Mouse (Mus musculus) testis, adult 2 months (tissue): Measurements from ENCODE around the gene Gjc1. TPM values are rescaled to one million over a fixed set of nuclear protein-coding genes. Genes with fewer than 3 reads are reported as not detected.

Experiments
- H3K27ac ChIP-seq: fragments of 200-500 bp; 2 replicates; pipeline ENCODE4 v1.5.1; 2012; ENCODE audit warnings: low read depth, low read length; ENCODE audit not compliant: control insufficient read depth, insufficient read depth
- H3K27me3 ChIP-seq: fragments of 200-500 bp; 2 replicates; pipeline ENCODE4 v1.6.1; 2012; ENCODE audit warnings: mild to moderate bottlenecking, low read length, moderate library complexity; ENCODE audit not compliant: control insufficient read depth, insufficient read depth
- H3K36me3 ChIP-seq: fragments of 200-500 bp; 2 replicates; pipeline ENCODE4 v1.6.1; 2012; ENCODE audit warnings: mild to moderate bottlenecking, low read length; ENCODE audit not compliant: control insufficient read depth, insufficient read depth
- H3K4me1 ChIP-seq: fragments of 200-500 bp; 2 replicates; pipeline ENCODE4 v1.6.1; 2012; ENCODE audit warnings: low read length; ENCODE audit not compliant: control insufficient read depth, insufficient read depth
- H3K4me3 ChIP-seq: fragments of 200-500 bp; 2 replicates; pipeline ENCODE4 v1.5.1; 2012; ENCODE audit warnings: low read depth, mild to moderate bottlenecking, low read length, moderate library complexity, mixed read lengths; ENCODE audit not compliant: control insufficient read depth
- CTCF ChIP-seq: fragments of 200-500 bp; IDR thresholded peaks from 2 replicates; pipeline ENCODE4 v1.5.1; 2012; ENCODE audit warnings: low read depth, mild to moderate bottlenecking, inconsistent platforms, low read length, moderate library complexity; ENCODE audit not compliant: control insufficient read depth, insufficient read depth, insufficient replicate concordance
- POLR2A ChIP-seq: fragments of 200-500 bp; IDR thresholded peaks from 2 replicates; pipeline ENCODE4 v1.6.1; 2012; ENCODE audit warnings: low read depth, mild to moderate bottlenecking, inconsistent platforms, low read length, moderate library complexity; ENCODE audit not compliant: control insufficient read depth
- polyA plus RNA-seq: library from polyadenylated mRNA; depleted of rRNA; stranded (reverse); fragments of >200 nt; gene quantifications from 2 replicates; pipeline ENCODE4 v1.2.3, GENCODE M21; 2012

The Gjc1 gene
- polyA plus RNA-seq, 1 experiment = 9.9 TPM

GRCm38 (mm10) chr11:102774621-102775141 is 44.8 kb downstream of the Gjc1 start:
- TF ChIP-seq POLR2A = peak; percentile 36; the same call in 1 of the 2 replicates
- TF ChIP-seq CTCF = no peak
- Histone ChIP-seq H3K27ac (no peak overlapping the region), H3K4me1 (peaks cover 26% of the 10 kb centered on the region), H3K36me3 (no peaks in the 10 kb centered on the region), H3K4me3 (peak overlapping the region; percentile 60), H3K27me3 (no peaks in the 10 kb centered on the region)

- TF ChIP-seq CTCF (peak; percentile 99), POLR2A (no peak)
- no peak overlapping the region for H3K27ac ChIP-seq
- peaks cover 29% of the 10 kb centered on the region for H3K4me1 ChIP-seq
Observed at GRCm38 (mm10) chr11:102773713-102774611, 45.5 kb downstream of the Gjc1 start.

GRCm38 (mm10) chr11:102772771-102773700 is 46.5 kb downstream of the Gjc1 start:
- no peak for TF ChIP-seq CTCF
- no peak for TF ChIP-seq POLR2A
- Histone ChIP-seq H3K27ac (no peak overlapping the region), H3K36me3 (no peaks in the 10 kb centered on the region), H3K4me3 (no peak overlapping the region), H3K27me3 (no peaks in the 10 kb centered on the region), H3K4me1 (peaks cover 27% of the 10 kb centered on the region)

More at GRCm38 (mm10) chr11:102773713-102774611, 45.5 kb downstream of the Gjc1 start:
- Histone ChIP-seq H3K36me3 (no peaks in the 10 kb centered on the region), H3K4me3 (peak overlapping the region; percentile 60), H3K27me3 (no peaks in the 10 kb centered on the region)

DNA sequence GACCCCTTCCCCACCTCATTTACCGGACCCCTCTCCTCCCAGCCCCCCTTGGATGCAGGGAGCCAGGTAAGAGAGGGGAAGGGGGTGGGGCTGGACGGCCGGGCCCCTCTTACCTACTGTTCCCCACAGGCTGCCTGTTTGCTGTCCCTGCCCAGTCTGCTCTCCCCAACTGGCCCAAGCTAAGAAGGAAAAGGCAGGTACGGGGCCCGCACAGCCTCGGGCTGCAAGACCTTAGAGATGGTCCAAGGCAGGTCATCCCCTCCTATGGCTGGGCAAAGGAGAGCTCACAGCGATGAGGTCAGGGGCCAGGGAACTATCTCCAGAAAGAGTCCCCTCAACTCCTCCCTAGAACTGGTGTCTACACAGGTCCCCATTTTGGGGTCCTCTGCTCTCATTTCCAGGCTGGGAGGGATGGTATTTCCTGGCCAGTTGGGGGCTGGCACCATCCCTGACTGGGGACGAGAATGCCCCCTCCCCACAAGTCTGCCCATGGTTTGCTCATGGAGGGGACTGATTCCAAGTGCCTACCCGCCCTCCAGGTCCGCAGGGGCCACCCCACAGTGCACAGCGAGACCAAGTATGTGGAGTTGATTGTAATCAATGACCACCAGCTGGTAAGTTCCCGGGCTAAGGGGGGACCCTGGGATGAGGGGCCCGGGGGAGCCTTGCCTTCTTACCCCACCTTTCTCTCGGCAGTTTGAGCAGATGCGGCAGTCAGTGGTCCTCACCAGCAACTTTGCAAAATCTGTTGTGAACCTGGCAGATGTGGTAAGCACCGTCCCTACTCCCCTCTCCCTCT is 47.4 kb downstream of the Gjc1 start:
- no peak overlapping the region for H3K27ac ChIP-seq
- TF ChIP-seq POLR2A (no peak), CTCF (no peak)
- peaks cover 18% of the 10 kb centered on the region for H3K4me1 ChIP-seq
- no peaks in the 10 kb centered on the region for H3K27me3 ChIP-seq
- H3K36me3 ChIP-seq = no peaks in the 10 kb centered on the region
- no peak overlapping the region for H3K4me3 ChIP-seq

- Histone ChIP-seq H3K4me1 (peaks cover 18% of the 10 kb centered on the region), H3K4me3 (no peak overlapping the region), H3K27ac (no peak overlapping the region), H3K36me3 (no peaks in the 10 kb centered on the region), H3K27me3 (no peaks in the 10 kb centered on the region)
- no peak for TF ChIP-seq POLR2A
Observed at GRCm38 (mm10) chr11:102770662-102771435, 48.7 kb downstream of the Gjc1 start.

- H3K36me3 ChIP-seq = no peaks in the 10 kb centered on the region
- H3K4me1 ChIP-seq = peaks cover 18% of the 10 kb centered on the region
- no peak overlapping the region for H3K4me3 ChIP-seq
- H3K27me3 ChIP-seq = no peaks in the 10 kb centered on the region
- TF ChIP-seq POLR2A = no peak
- no peak for TF ChIP-seq CTCF
- H3K27ac ChIP-seq = no peak overlapping the region
Observed at GRCm38 (mm10) chr11:102769993-102770661, 49.4 kb downstream of the Gjc1 start.
